In the genomic region with DNA sequence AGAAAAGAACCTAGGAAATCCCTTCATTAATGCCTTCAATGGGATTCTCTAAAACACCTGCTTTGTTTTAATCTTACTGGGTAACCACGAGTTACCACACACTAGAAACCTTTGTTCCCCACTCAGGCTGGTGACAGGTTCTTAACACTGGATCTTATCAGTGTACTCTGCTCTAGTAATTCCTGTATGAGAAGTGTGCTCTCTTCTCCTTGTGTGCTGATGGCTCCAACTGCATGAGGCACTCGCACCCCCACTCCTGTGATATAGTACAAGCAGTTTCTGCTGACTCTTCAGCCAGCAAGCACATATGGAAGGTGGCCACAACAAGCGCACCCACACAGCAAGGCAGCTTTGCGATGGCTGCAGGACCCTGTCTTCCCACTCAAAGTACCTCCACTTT, we compare ENCODE assay signal across 21 mouse cellular contexts. TPM values are rescaled to one million over a fixed set of nuclear protein-coding genes. Genes with fewer than 3 reads are reported as not detected.
DNase-seq lines count a peak whose midpoint lies in the region; ATAC-seq and TF ChIP-seq lines count a peak whose summit lies in the region.
"Had no signal": no experiment of that assay in that cellular context is flagged by ENCODE, and none has a peak within 500 bp of the region (broad histone marks: within the 10 kb centered on the region; RNA-seq: fewer than 3 reads in every experiment).

No protein-coding gene starts in this region.

- no peaks in the 10 kb centered on the region for H3K4me1 ChIP-seq in stomach, embryonic 16.5 days (ENCODE audit: control insufficient read depth, insufficient read depth, low read length)
- H3K4me1 ChIP-seq in stomach, postnatal 0 days (replicated peaks; ENCODE audit: control insufficient read depth, insufficient read depth) = no peaks in the 10 kb centered on the region
- no peaks in the 10 kb centered on the region for H3K4me1 ChIP-seq in intestine, embryonic 16.5 days (ENCODE audit: control insufficient read depth, insufficient read depth, low read length)
- H3K4me1 ChIP-seq in small intestine, adult 2 months (ENCODE audit: control insufficient read depth, insufficient read depth, insufficient read length, low read length) = peaks cover 17% of the 10 kb centered on the region; the same call in 1 of the 2 replicates
- H3K4me1 ChIP-seq: embryonic facial prominence, embryonic 10.5 days; embryonic facial prominence, embryonic 12.5 days; forebrain, embryonic 13.5 days; forebrain, embryonic 15.5 days had no signal

- TF ChIP-seq CTCF in stomach, postnatal 0 days (IDR thresholded peaks at IDR 0.05; ENCODE audit: low read depth) = no peak
- TF ChIP-seq CTCF in small intestine, adult 2 months (IDR thresholded peaks at IDR 0.05; ENCODE audit: extremely low read depth, insufficient read length, insufficient replicate concordance, low read depth, low read length) = no peak

- DNase-seq in stomach, postnatal 0 days (ENCODE audit: low spot score) = no peak
- no peak for DNase-seq in left cerebral cortex, postnatal 4 days
- DNase-seq in urinary bladder, adult 18-20 months (ENCODE audit: low spot score in 2 of 2) = no peak
- DNase-seq: adrenal gland, adult 8-10 months; adrenal gland, postnatal 14 days; adrenal gland, postnatal 36 days; cerebellum, adult 11-12 months; cerebellum, adult 2 months; cerebellum, adult 9-10 months; cerebellum, postnatal 10 days; cerebellum, postnatal 25 days had no signal

- 80% methylated on average over 4 of the region's 4 CpGs for WGBS in stomach, embryonic 16.5 days
- 79% methylated on average over 4 of the region's 4 CpGs for WGBS in stomach, postnatal 0 days
- 73% methylated on average over 4 of the region's 4 CpGs for WGBS in intestine, embryonic 16.5 days
- 35% methylated on average over 4 of the region's 4 CpGs for WGBS in small intestine, adult 2 months

- no peak overlapping the region for H3K9ac ChIP-seq in stomach, embryonic 16.5 days (ENCODE audit: low read length)
- no peak overlapping the region for H3K9ac ChIP-seq in stomach, postnatal 0 days (ENCODE audit: low read length)
- H3K9ac ChIP-seq in intestine, embryonic 16.5 days (ENCODE audit: low read depth, low read length) = no peak overlapping the region
- H3K9ac ChIP-seq: embryonic facial prominence, embryonic 12.5 days; forebrain, embryonic 13.5 days; forebrain, embryonic 15.5 days had no signal

- H3K4me2 ChIP-seq in stomach, embryonic 16.5 days (ENCODE audit: low read depth, low read length) = no peak overlapping the region
- no peak overlapping the region for H3K4me2 ChIP-seq in stomach, postnatal 0 days (replicated peaks; ENCODE audit: low read depth)
- H3K4me2 ChIP-seq in intestine, embryonic 16.5 days (ENCODE audit: low read depth, low read length) = no peak overlapping the region
- H3K4me2 ChIP-seq: embryonic facial prominence, embryonic 12.5 days; forebrain, embryonic 13.5 days; forebrain, embryonic 15.5 days had no signal

- no peaks in the 10 kb centered on the region for H3K9me3 ChIP-seq in stomach, embryonic 16.5 days (replicated peaks; ENCODE audit: control insufficient read depth, low read length)
- H3K9me3 ChIP-seq in stomach, postnatal 0 days (ENCODE audit: control insufficient read depth, low read length) = no peaks in the 10 kb centered on the region
- no peaks in the 10 kb centered on the region for H3K9me3 ChIP-seq in intestine, embryonic 16.5 days (ENCODE audit: control insufficient read depth, low read length)
- H3K9me3 ChIP-seq: embryonic facial prominence, embryonic 10.5 days; embryonic facial prominence, embryonic 12.5 days; forebrain, embryonic 13.5 days; forebrain, embryonic 15.5 days had no signal

- no peak for TF ChIP-seq EP300 in stomach, postnatal 0 days (optimal IDR thresholded peaks at IDR 0.05)

- ATAC-seq in stomach, embryonic 16.5 days (ENCODE audit: insufficient read depth, low FRiP score) = no peak
- no peak for ATAC-seq in stomach, postnatal 0 days (ENCODE audit: low FRiP score, low TSS enrichment)
- peak; percentile 89 for ATAC-seq in intestine, embryonic 16.5 days
- ATAC-seq: forebrain, embryonic 13.5 days; forebrain, embryonic 15.5 days had no signal

- intact Hi-C loops in left cerebral cortex, postnatal 4 days (cut with DNase I) = no loop called here

- no peak for TF ChIP-seq POLR2A in small intestine, adult 2 months (IDR thresholded peaks at IDR 0.05; ENCODE audit: low read depth, low read length)

- H3K27me3 ChIP-seq in stomach, embryonic 16.5 days (ENCODE audit: control insufficient read depth, insufficient read depth, low read length) = no peaks in the 10 kb centered on the region
- H3K27me3 ChIP-seq in stomach, postnatal 0 days (ENCODE audit: control insufficient read depth, insufficient read depth, low read length) = no peaks in the 10 kb centered on the region
- no peaks in the 10 kb centered on the region for H3K27me3 ChIP-seq in intestine, embryonic 16.5 days (replicated peaks; ENCODE audit: control insufficient read depth, insufficient read depth, low read length)
- no peaks in the 10 kb centered on the region for H3K27me3 ChIP-seq in small intestine, adult 2 months (ENCODE audit: control insufficient read depth, insufficient read depth, low read length)
- H3K27me3 ChIP-seq: embryonic facial prominence, embryonic 12.5 days; forebrain, embryonic 13.5 days; forebrain, embryonic 15.5 days had no signal

- H3K4me3 ChIP-seq in stomach, embryonic 16.5 days (replicated peaks; ENCODE audit: low read length) = no peak overlapping the region
- H3K4me3 ChIP-seq in stomach, postnatal 0 days (ENCODE audit: low read depth, low read length) = no peak overlapping the region
- H3K4me3 ChIP-seq in intestine, embryonic 16.5 days (ENCODE audit: low read length) = no peak overlapping the region
- peak overlapping the region; percentile 38 for H3K4me3 ChIP-seq in small intestine, adult 2 months (ENCODE audit: low read depth, low read length)
- H3K4me3 ChIP-seq: embryonic facial prominence, embryonic 12.5 days; forebrain, embryonic 13.5 days; forebrain, embryonic 15.5 days had no signal

- H3K27ac ChIP-seq in stomach, embryonic 16.5 days (ENCODE audit: low read length) = peak overlapping the region; percentile 18; the same call in 1 of the 2 replicates
- H3K27ac ChIP-seq in stomach, postnatal 0 days (replicated peaks) = no peak overlapping the region
- peak overlapping the region; percentile 87 for H3K27ac ChIP-seq in intestine, embryonic 16.5 days (ENCODE audit: low read length)
- H3K27ac ChIP-seq in small intestine, adult 2 months (ENCODE audit: insufficient read depth, low read depth, low read length) = peak overlapping the region; percentile 97
- H3K27ac ChIP-seq: embryonic facial prominence, embryonic 10.5 days; embryonic facial prominence, embryonic 12.5 days; forebrain, embryonic 13.5 days; forebrain, embryonic 15.5 days had no signal

- peaks cover 15% of the 10 kb centered on the region for H3K36me3 ChIP-seq in stomach, embryonic 16.5 days (ENCODE audit: control insufficient read depth, insufficient read depth, low read length)
- H3K36me3 ChIP-seq in stomach, postnatal 0 days (ENCODE audit: control insufficient read depth, insufficient read depth, low read length) = peaks cover 25% of the 10 kb centered on the region
- peaks cover 19% of the 10 kb centered on the region for H3K36me3 ChIP-seq in intestine, embryonic 16.5 days (ENCODE audit: control insufficient read depth, insufficient read depth, low read length)
- H3K36me3 ChIP-seq in small intestine, adult 2 months (ENCODE audit: control insufficient read depth, insufficient read depth, low read length) = peaks cover 34% of the 10 kb centered on the region

RNA-seq across cellular contexts. Expression of a gene that starts 7.2 kb away (rescaled TPM):
- polyA plus RNA-seq in stomach, embryonic 16.5 days (2015; fragmentation: Nextera tagmentation; extraction: Ambion mirVana) = 377 and 400 TPM in 2 replicates
- polyA plus RNA-seq in stomach, postnatal 0 days (2015; fragmentation: Nextera tagmentation; extraction: Ambion mirVana) = 279 and 293 TPM in 2 replicates
- polyA plus RNA-seq in intestine, embryonic 16.5 days (2015; fragmentation: Nextera tagmentation; extraction: Ambion mirVana) = 421 and 489 TPM in 2 replicates
- 63.6 and 100 TPM in 2 replicates for polyA plus RNA-seq in small intestine, adult 2 months (2012; rRNA removed)
- 100 to 1,000 TPM; 176 to 194 TPM for total RNA-seq in left cerebral cortex, postnatal 4 days (2021)

RNA-seq across cellular contexts. Expression of a gene that starts 7.6 kb away (rescaled TPM):
- polyA plus RNA-seq in stomach, embryonic 16.5 days (2015; fragmentation: Nextera tagmentation; extraction: Ambion mirVana) = 45.8 and 52.1 TPM in 2 replicates
- polyA plus RNA-seq in stomach, postnatal 0 days (2015; fragmentation: Nextera tagmentation; extraction: Ambion mirVana) = 47.5 and 49.1 TPM in 2 replicates
- polyA plus RNA-seq in intestine, embryonic 16.5 days (2015; fragmentation: Nextera tagmentation; extraction: Ambion mirVana) = 60.1 and 62.7 TPM in 2 replicates
- polyA plus RNA-seq in small intestine, adult 2 months (2012; rRNA removed) = 11.8 and 27.0 TPM in 2 replicates
- 10 to 100 TPM; 23.0 to 25.8 TPM for total RNA-seq in left cerebral cortex, postnatal 4 days (2021)

RNA-seq across cellular contexts. Expression of a gene that starts 14.3 kb away (rescaled TPM):
- polyA plus RNA-seq in stomach, embryonic 16.5 days (2015; fragmentation: Nextera tagmentation; extraction: Ambion mirVana) = 54.1 and 56.4 TPM in 2 replicates
- 30.9 and 34.1 TPM in 2 replicates for polyA plus RNA-seq in stomach, postnatal 0 days (2015; fragmentation: Nextera tagmentation; extraction: Ambion mirVana)
- polyA plus RNA-seq in intestine, embryonic 16.5 days (2015; fragmentation: Nextera tagmentation; extraction: Ambion mirVana) = 60.2 and 65.6 TPM in 2 replicates
- polyA plus RNA-seq in small intestine, adult 2 months (2012; rRNA removed) = 7.3 and 27.7 TPM in 2 replicates
- total RNA-seq in left cerebral cortex, postnatal 4 days (2021) = 100 to 1,000 TPM in 1 of 2 experiments, 10 to 100 TPM in 1; 84.2 to 101 TPM

RNA-seq across cellular contexts. Expression of a gene that starts 24.8 kb away (rescaled TPM):
- 28.3 and 42.3 TPM in 2 replicates for polyA plus RNA-seq in stomach, embryonic 16.5 days (2015; fragmentation: Nextera tagmentation; extraction: Ambion mirVana)
- 281 and 316 TPM in 2 replicates for polyA plus RNA-seq in stomach, postnatal 0 days (2015; fragmentation: Nextera tagmentation; extraction: Ambion mirVana)
- 33.1 and 50.6 TPM in 2 replicates for polyA plus RNA-seq in intestine, embryonic 16.5 days (2015; fragmentation: Nextera tagmentation; extraction: Ambion mirVana)
- 226 and 874 TPM in 2 replicates for polyA plus RNA-seq in small intestine, adult 2 months (2012; rRNA removed)
- 10 to 100 TPM in 1 of 2 experiments, 1 to 10 TPM in 1; 6.9 to 10.4 TPM for total RNA-seq in left cerebral cortex, postnatal 4 days (2021)
- total RNA-seq: MEL had no signal

RNA-seq across cellular contexts. Expression of a gene that starts 28.1 kb away (rescaled TPM):
- polyA plus RNA-seq in stomach, embryonic 16.5 days (2015; fragmentation: Nextera tagmentation; extraction: Ambion mirVana) = 7.2 and 8.9 TPM in 2 replicates
- 0.44 TPM in 1 of 2 replicates, not detected in the other for polyA plus RNA-seq in stomach, postnatal 0 days (2015; fragmentation: Nextera tagmentation; extraction: Ambion mirVana)
- polyA plus RNA-seq in intestine, embryonic 16.5 days (2015; fragmentation: Nextera tagmentation; extraction: Ambion mirVana) = 5.9 and 6.3 TPM in 2 replicates
- polyA plus RNA-seq in small intestine, adult 2 months (2012; rRNA removed) = 1.4 and 8.3 TPM in 2 replicates
- total RNA-seq in left cerebral cortex, postnatal 4 days (2021) = not detected
- total RNA-seq: adrenal gland, postnatal 14 days; adrenal gland, postnatal 36 days had no signal
- polyA plus RNA-seq: cerebellum, adult 2 months; cortical plate, adult 2 months; forebrain, embryonic 11.5 days; forebrain, embryonic 15.5 days had no signal
